Mouse (Mus musculus): ENCODE data around the gene Slc8a3. TPM values are rescaled to one million over a fixed set of nuclear protein-coding genes. Genes with fewer than 3 reads are reported as not detected.

The Slc8a3 gene
- total and polyA plus RNA-seq, 2 experiments, result under 0.01 TPM; not detected in 1

- no peaks in the 10 kb centered on the region for H3K27me3 ChIP-seq (ENCODE audit: control insufficient read depth, insufficient read depth, low read length)
- no peak overlapping the region for H3K9ac ChIP-seq (ENCODE audit: low read depth, low read length)
- H3K4me3 ChIP-seq (ENCODE audit: insufficient read depth, low read depth, low read length), result no peak overlapping the region
- no peak overlapping the region for H3K27ac ChIP-seq (replicated peaks; ENCODE audit: insufficient read depth, low read depth, low read length)
- TF ChIP-seq CTCF (IDR thresholded peaks at IDR 0.05; ENCODE audit: low read depth, low read length) (no peak), POLR2A (IDR thresholded peaks at IDR 0.05; ENCODE audit: extremely low read depth, insufficient read depth, low read length) (no peak)
- no peaks in the 10 kb centered on the region for H3K79me2 ChIP-seq (ENCODE audit: control insufficient read depth, insufficient read depth, low read length)
- no peaks in the 10 kb centered on the region for H3K36me3 ChIP-seq (ENCODE audit: control insufficient read depth, insufficient read depth, low read length)
- 23% methylated on average over 6 of the region's 6 CpGs for whole genome bisulfite sequencing
- no peak for DNase-seq (ENCODE audit: extremely low read depth, low read depth, low spot score)
- H3K4me1 ChIP-seq (ENCODE audit: control insufficient read depth, insufficient read depth, low read length), result no peaks in the 10 kb centered on the region
These were observed 127.1 kb downstream of the Slc8a3 start for GRCm38 (mm10) chr12:81205619-81206560.

- Histone ChIP-seq H3K79me2 (ENCODE audit: control insufficient read depth, insufficient read depth, low read length) (no peaks in the 10 kb centered on the region), H3K4me1 (ENCODE audit: control insufficient read depth, insufficient read depth, low read length) (no peaks in the 10 kb centered on the region; the same call in 1 of the 2 replicates), H3K27ac (replicated peaks; ENCODE audit: insufficient read depth, low read depth, low read length) (no peak overlapping the region), H3K36me3 (ENCODE audit: control insufficient read depth, insufficient read depth, low read length) (no peaks in the 10 kb centered on the region), H3K27me3 (ENCODE audit: control insufficient read depth, insufficient read depth, low read length) (no peaks in the 10 kb centered on the region), H3K4me3 (ENCODE audit: insufficient read depth, low read depth, low read length) (no peak overlapping the region), H3K9ac (ENCODE audit: low read depth, low read length) (no peak overlapping the region)
- TF ChIP-seq CTCF (IDR thresholded peaks at IDR 0.05; ENCODE audit: low read depth, low read length) (no peak), POLR2A (IDR thresholded peaks at IDR 0.05; ENCODE audit: extremely low read depth, insufficient read depth, low read length) (no peak)
- 32% methylated on average over 1 of the region's 1 CpGs for WGBS
- DNase-seq (ENCODE audit: extremely low read depth, low read depth, low spot score), result no peak
These were observed 129.8 kb downstream of the Slc8a3 start for GRCm38 (mm10) chr12:81203226-81203625.

GRCm38 (mm10) chr12:81199280-81199955 is 133.6 kb downstream of the Slc8a3 start:
- WGBS, result 25% methylated on average over 23 of the region's 23 CpGs
- Histone ChIP-seq H3K4me1 (ENCODE audit: control insufficient read depth, insufficient read depth, low read length) (no peaks in the 10 kb centered on the region; the same call in 1 of the 2 replicates), H3K79me2 (ENCODE audit: control insufficient read depth, insufficient read depth, low read length) (no peaks in the 10 kb centered on the region), H3K9ac (ENCODE audit: low read depth, low read length) (no peak overlapping the region), H3K27me3 (ENCODE audit: control insufficient read depth, insufficient read depth, low read length) (no peaks in the 10 kb centered on the region), H3K27ac (replicated peaks; ENCODE audit: insufficient read depth, low read depth, low read length) (no peak overlapping the region), H3K4me3 (ENCODE audit: insufficient read depth, low read depth, low read length) (no peak overlapping the region), H3K36me3 (ENCODE audit: control insufficient read depth, insufficient read depth, low read length) (no peaks in the 10 kb centered on the region)
- peak; percentile 97 for TF ChIP-seq CTCF (IDR thresholded peaks at IDR 0.05; ENCODE audit: low read depth, low read length)
- no peak for TF ChIP-seq POLR2A (IDR thresholded peaks at IDR 0.05; ENCODE audit: extremely low read depth, insufficient read depth, low read length)
- peak; percentile 71 for DNase-seq (ENCODE audit: extremely low read depth, low read depth, low spot score)

GRCm38 (mm10) chr12:81197468-81198075 is 135.4 kb downstream of the Slc8a3 start:
- TF ChIP-seq POLR2A (IDR thresholded peaks at IDR 0.05; ENCODE audit: extremely low read depth, insufficient read depth, low read length) (no peak), CTCF (IDR thresholded peaks at IDR 0.05; ENCODE audit: low read depth, low read length) (no peak)

GRCm38 (mm10) chr12:81193968-81194367 is 139.0 kb downstream of the Slc8a3 start:
- peaks cover 12% of the 10 kb centered on the region for H3K4me1 ChIP-seq (ENCODE audit: control insufficient read depth, insufficient read depth, low read length)
- no peak overlapping the region for H3K4me3 ChIP-seq (ENCODE audit: insufficient read depth, low read depth, low read length)
- TF ChIP-seq POLR2A (IDR thresholded peaks at IDR 0.05; ENCODE audit: extremely low read depth, insufficient read depth, low read length) (no peak), CTCF (IDR thresholded peaks at IDR 0.05; ENCODE audit: low read depth, low read length) (no peak)
- no peaks in the 10 kb centered on the region for H3K27me3 ChIP-seq (ENCODE audit: control insufficient read depth, insufficient read depth, low read length)
- H3K9ac ChIP-seq (ENCODE audit: low read depth, low read length), result no peak overlapping the region
- H3K27ac ChIP-seq (replicated peaks; ENCODE audit: insufficient read depth, low read depth, low read length), result no peak overlapping the region
- no peaks in the 10 kb centered on the region for H3K36me3 ChIP-seq (ENCODE audit: control insufficient read depth, insufficient read depth, low read length)
- DNase-seq (ENCODE audit: extremely low read depth, low read depth, low spot score), result no peak
- no peaks in the 10 kb centered on the region for H3K79me2 ChIP-seq (ENCODE audit: control insufficient read depth, insufficient read depth, low read length)
- 94% methylated on average over 2 of the region's 2 CpGs for WGBS

More at GRCm38 (mm10) chr12:81197468-81198075, 135.4 kb downstream of the Slc8a3 start:
- no peaks in the 10 kb centered on the region for H3K36me3 ChIP-seq (ENCODE audit: control insufficient read depth, insufficient read depth, low read length)
- 74% methylated on average over 5 of the region's 5 CpGs for WGBS
- H3K79me2 ChIP-seq (ENCODE audit: control insufficient read depth, insufficient read depth, low read length), result no peaks in the 10 kb centered on the region
- no peak for DNase-seq (ENCODE audit: extremely low read depth, low read depth, low spot score)
- no peaks in the 10 kb centered on the region; the same call in 1 of the 2 replicates for H3K4me1 ChIP-seq (ENCODE audit: control insufficient read depth, insufficient read depth, low read length)
- H3K27ac ChIP-seq (replicated peaks; ENCODE audit: insufficient read depth, low read depth, low read length), result no peak overlapping the region
- H3K9ac ChIP-seq (ENCODE audit: low read depth, low read length), result no peak overlapping the region
- no peaks in the 10 kb centered on the region for H3K27me3 ChIP-seq (ENCODE audit: control insufficient read depth, insufficient read depth, low read length)
- no peak overlapping the region for H3K4me3 ChIP-seq (ENCODE audit: insufficient read depth, low read depth, low read length)
